Mouse (Mus musculus) fat pad, adult 2 months (tissue): Measurements from ENCODE around the gene Pbxip1.

ENCODE experiments used
- DNase-seq: peaks from one replicate; pipeline ENCODE4 v3.0.0-alpha.2; 2011; ENCODE audit warnings: low read depth, low spot score; ENCODE audit errors: extremely low read depth

Pbxip1 gene

GRCm38 (mm10) chr3:89430171-89431159 is 6.0 kb upstream of the Pbxip1 start, which contains the start of gene Pygo2:
Pygo2 (plus strand) TSS chr3:89430214.
- no peak for DNase-seq

- DNase-seq = no peak
Measured at GRCm38 (mm10) chr3:89432606-89433005, 3.9 kb upstream of the Pbxip1 start.

GRCm38 (mm10) chr3:89434532-89434931 is 2.0 kb upstream of the Pbxip1 start:
- no peak for DNase-seq

GRCm38 (mm10) chr3:89435041-89435440 is 1.5 kb upstream of the Pbxip1 start:
- no peak for DNase-seq

GRCm38 (mm10) chr3:89437269-89437668 is 763 bp downstream of the Pbxip1 start:
- no peak for DNase-seq

GRCm38 (mm10) chr3:89440691-89441090 is 4.2 kb downstream of the Pbxip1 start:
- DNase-seq = no peak

- no peak for DNase-seq
Measured at GRCm38 (mm10) chr3:89448720-89449537, 12.4 kb downstream of the Pbxip1 start.

- DNase-seq = no peak
Measured at GRCm38 (mm10) chr3:89449541-89449940, 13.0 kb downstream of the Pbxip1 start.

GRCm38 (mm10) chr3:89451916-89452315 is 15.4 kb downstream of the Pbxip1 start:
- DNase-seq = no peak

- no peak for DNase-seq
Measured at GRCm38 (mm10) chr3:89454401-89455177, 18.1 kb downstream of the Pbxip1 start, which contains the start of gene Pmvk. Pmvk (plus strand) TSS chr3:89454541.

- DNase-seq = no peak
Measured at GRCm38 (mm10) chr3:89455786-89456285, 19.3 kb downstream of the Pbxip1 start.

GRCm38 (mm10) chr3:89456726-89457665 is 20.5 kb downstream of the Pbxip1 start:
- no peak for DNase-seq

- peak; percentile 66 for DNase-seq
Measured at GRCm38 (mm10) chr3:89458372-89458964, 22.0 kb downstream of the Pbxip1 start.

- no peak for DNase-seq
Measured at GRCm38 (mm10) chr3:89458965-89459807, 22.7 kb downstream of the Pbxip1 start.

GRCm38 (mm10) chr3:89468268-89468667 is 31.8 kb downstream of the Pbxip1 start:
- no peak for DNase-seq

GRCm38 (mm10) chr3:89472280-89472679 is 35.8 kb downstream of the Pbxip1 start:
- DNase-seq = no peak

- DNase-seq = no peak
Measured at GRCm38 (mm10) chr3:89473838-89474237, 37.3 kb downstream of the Pbxip1 start.

- peak; percentile 74 for DNase-seq
Measured at GRCm38 (mm10) chr3:89479055-89479454, 42.5 kb downstream of the Pbxip1 start.
